Mouse (Mus musculus) adrenal gland, adult 8-10 months (tissue): ENCODE results near the gene Xpo1. TPM values are rescaled to one million over a fixed set of nuclear protein-coding genes. Genes with fewer than 3 reads are reported as not detected.
"Not testable (repeated sequence)": the region's sequence is repeated elsewhere in the genome, so short reads cannot be mapped to it uniquely, and the experiment has no call there.

Source experiments
- DNase-seq: peaks from one replicate; pipeline ENCODE4 v3.0.0; 2022
- total RNA-seq, 4 experiments: library from RNA; stranded (reverse); gene quantifications; 2 replicates each; pipeline ENCODE4 v1.2.4; 2022

The Xpo1 gene
- 10 to 100 TPM; 53.5 to 60.4 (median 60.2) TPM for total RNA-seq

- peak; percentile 99 for DNase-seq
Measured at GRCm38 (mm10) chr11:23255427-23256193, at the start of gene Xpo1. Gene Xpo1 (plus strand): TSS chr11:23256041.

DNA sequence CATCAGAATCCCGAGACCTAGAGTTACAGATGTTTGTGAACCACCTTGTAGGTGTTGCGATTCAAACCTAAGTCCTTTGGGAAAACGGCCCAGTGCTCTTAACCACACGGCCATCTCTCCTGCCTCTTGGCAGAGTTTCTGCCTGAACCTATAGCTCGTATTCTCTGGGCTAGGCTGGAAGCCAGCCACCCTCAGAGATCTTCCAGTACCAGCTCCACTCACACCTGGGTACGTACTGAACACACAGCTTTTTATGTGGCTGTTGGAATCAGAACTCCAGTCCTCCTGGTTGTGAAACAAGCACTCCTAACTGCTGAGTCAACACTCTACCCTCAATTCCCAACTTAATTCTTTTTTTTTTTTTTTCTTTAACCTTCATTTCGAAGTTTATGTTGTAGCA lies 46.1 kb upstream of the Xpo1 start:
- DNase-seq = no peak

- peak; percentile 6 for DNase-seq
Measured at GRCm38 (mm10) chr11:23210590-23211510, 45.0 kb upstream of the Xpo1 start.

- DNase-seq = peak; percentile 6
Measured at GRCm38 (mm10) chr11:23217430-23217829, 38.4 kb upstream of the Xpo1 start.

- no peak for DNase-seq
Measured at GRCm38 (mm10) chr11:23236015-23236414, 19.8 kb upstream of the Xpo1 start.

DNA sequence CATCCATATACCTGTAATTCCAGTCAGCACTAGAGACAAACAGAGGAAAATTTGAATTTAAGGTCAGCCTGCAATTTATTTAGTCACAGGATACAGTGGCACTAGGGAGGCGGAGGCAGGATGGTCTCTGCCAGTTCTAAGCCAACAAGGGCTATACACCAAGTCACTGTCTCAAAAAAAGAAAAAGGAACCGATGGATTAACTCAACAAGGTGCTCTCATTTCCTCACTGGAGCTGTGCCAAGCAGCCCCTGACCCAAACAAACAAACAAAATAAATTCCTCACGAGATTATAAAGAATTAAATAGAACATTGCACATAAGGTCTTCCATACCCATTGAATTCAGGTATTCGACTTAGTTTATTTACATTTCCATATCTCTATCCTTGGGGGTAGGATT lies 1.9 kb upstream of the Xpo1 start:
- DNase-seq = no peak

GRCm38 (mm10) chr11:23254548-23254947 lies 1.3 kb upstream of the Xpo1 start:
- no peak for DNase-seq

- no peak for DNase-seq
Measured at GRCm38 (mm10) chr11:23255053-23255426, 801 bp upstream of the Xpo1 start.

DNA sequence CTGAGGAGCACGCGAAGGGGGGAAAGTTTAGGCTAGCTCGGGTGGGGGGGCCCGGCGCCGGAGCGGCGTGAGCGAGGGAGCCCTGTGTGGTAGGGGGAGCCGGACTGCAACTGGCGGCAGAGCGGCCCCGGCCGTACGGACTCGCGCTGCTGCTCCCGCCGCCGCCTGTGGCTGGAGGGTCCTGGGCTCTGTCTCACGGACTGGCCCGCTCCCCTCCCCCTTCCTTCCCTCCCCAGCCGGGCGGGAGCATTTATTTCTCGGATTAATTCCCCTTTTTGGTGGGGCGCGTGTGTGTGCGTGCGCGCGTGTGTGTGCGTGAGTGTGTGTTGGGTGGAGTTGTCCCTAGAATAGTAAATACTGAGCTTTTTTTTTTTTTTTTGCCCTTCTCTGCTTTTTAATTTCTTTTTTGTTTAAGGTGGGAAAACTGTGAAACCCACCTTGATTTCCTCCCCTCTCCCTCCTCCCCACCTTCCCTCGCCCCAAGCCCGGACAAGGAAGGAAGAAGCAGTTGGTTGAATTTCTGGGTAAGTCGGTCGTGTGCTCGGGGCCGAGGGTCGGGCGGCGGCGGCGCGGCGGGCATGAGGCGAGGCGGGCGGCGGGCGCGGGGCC lies 457 bp downstream of the Xpo1 start:
- no peak for DNase-seq

- DNase-seq = peak; percentile 63
Measured at GRCm38 (mm10) chr11:23256803-23257704, 1.2 kb downstream of the Xpo1 start.

DNA sequence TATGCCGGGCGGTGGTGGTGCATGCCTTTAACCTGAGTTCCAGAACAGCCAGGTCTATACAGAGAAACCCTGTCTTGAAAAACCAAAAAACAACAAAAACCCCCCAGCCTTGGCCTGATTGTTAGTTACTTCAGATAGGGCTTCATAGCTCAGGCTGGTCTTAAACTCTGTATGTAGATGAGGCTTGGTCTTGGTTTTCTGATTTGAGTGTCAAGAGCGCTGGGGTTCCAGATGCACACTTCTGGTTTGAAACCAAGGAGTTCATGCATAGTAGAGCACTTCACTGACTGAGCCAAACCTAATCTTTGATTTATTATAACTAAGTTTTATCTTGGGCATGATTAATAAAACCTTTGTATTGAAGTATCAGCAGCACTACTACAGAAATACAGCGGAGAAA lies 3.2 kb downstream of the Xpo1 start:
- no peak for DNase-seq

- DNase-seq = no peak
Measured at GRCm38 (mm10) chr11:23259481-23259880, 3.6 kb downstream of the Xpo1 start.

DNA sequence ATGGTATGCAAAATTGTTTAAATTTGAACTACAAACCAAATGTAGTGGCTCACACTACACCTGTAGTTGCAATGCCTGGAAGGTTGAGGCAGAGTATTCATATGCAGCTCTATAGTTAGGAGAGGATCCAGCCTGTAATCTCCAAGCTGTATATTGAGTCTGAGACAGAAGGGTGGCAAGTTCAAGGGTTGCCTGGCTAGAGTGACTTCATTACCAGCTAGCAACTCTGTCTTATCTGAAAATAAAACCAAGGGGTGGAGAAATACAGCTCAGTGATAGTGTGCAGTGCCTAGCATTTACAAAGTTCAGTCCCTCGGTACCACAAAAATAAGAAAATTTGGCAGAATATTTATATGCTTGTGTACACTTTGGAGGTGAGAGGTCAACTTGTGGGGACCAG lies 4.3 kb downstream of the Xpo1 start:
- DNase-seq = no peak

DNA sequence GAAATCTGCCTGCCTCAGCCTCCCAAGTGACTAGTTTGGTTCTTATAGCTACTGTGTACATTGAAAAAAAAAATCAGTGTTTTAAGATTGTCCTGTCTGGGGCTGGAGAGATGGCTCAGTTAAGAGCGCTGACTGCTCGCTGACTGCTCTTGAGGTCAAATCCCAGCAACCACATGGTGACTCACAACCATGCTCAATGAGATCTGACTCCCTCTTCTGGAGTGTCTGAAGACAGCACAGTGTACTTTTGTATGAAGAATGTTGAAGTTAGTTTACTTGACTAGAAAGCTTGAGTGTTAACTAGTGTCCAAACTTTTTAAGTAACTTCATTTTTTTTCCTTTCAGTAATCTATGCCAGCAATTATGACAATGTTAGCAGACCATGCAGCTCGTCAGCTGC lies 5.6 kb downstream of the Xpo1 start:
- DNase-seq = no peak

DNA sequence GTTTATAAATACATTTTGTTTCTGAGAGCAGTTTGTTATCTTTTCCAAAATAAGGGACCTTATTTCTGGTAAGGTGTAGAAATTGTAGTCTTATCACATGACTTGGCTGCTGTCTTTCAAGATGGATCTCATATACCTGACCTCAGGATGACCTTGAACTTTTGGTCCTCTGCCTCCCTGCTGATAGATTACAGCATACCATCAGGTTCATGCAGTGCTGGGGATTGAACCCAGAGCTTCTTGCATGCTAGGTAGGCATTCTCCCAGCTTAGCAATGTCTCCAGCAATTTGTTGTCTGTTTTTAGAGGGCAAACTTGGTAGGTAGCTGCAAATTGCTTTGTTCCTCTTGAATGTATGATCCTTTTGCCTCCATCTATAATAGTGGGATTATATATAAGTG lies 9.1 kb downstream of the Xpo1 start:
- no peak for DNase-seq

- no peak for DNase-seq
Measured at GRCm38 (mm10) chr11:23271770-23272724, 16.2 kb downstream of the Xpo1 start.

DNA sequence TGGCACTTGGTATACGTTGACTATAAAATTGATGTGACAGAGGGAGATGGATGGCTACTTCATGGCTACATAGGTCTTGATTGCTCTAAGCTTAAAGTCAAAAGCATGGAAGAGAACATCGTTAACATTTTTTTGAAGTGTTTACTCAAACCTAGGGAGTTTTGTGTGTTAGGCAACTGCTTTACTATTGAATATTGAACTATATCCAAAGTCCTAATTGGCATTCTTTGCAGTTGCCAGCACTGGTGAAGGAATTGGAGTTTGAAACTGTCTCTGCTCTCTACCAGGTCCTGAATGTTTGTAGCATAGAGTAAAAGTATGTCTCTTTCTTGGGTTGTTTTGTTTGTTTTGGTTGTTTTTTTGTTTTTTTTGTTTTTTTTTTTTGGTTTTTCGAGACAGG lies 19.9 kb downstream of the Xpo1 start:
- DNase-seq = no peak

GRCm38 (mm10) chr11:23284469-23284868 lies 28.6 kb downstream of the Xpo1 start:
- DNase-seq = no peak

- DNase-seq = not testable (repeated sequence)
Measured at GRCm38 (mm10) chr11:23288866-23289265, 33.0 kb downstream of the Xpo1 start.

DNA sequence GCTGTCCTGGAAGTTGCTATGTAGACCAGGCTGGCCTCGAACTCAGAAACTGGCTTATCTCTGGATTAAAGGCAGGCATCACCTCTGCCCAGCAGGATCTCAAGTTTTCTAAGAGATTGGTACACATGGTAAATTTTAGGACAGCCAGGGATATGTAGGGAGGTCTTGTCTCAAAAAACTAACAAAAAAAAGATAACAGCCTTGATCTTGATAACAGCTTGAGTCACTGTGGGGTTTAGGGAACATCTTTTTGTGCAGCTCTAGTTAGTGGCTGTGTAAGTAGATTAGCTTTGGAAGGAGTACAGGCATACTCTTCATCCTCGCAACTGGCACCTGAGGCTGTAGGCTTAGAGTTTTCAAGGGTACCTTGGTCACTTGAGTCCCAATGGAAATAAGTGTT lies 41.5 kb downstream of the Xpo1 start:
- DNase-seq = no peak

- no peak for DNase-seq
Measured at GRCm38 (mm10) chr11:23298301-23298700, 42.5 kb downstream of the Xpo1 start.
